Mouse (Mus musculus): ENCODE results near the gene Hmbs. TPM values are rescaled to one million over a fixed set of nuclear protein-coding genes. Genes with fewer than 3 reads are reported as not detected.
"Not testable (repeated sequence)": the region's sequence is repeated elsewhere in the genome, so short reads cannot be mapped to it uniquely, and the experiment has no call there.

Hmbs gene
- polyA plus RNA-seq, 1 experiment from 2014 or later = 133 TPM

DNA sequence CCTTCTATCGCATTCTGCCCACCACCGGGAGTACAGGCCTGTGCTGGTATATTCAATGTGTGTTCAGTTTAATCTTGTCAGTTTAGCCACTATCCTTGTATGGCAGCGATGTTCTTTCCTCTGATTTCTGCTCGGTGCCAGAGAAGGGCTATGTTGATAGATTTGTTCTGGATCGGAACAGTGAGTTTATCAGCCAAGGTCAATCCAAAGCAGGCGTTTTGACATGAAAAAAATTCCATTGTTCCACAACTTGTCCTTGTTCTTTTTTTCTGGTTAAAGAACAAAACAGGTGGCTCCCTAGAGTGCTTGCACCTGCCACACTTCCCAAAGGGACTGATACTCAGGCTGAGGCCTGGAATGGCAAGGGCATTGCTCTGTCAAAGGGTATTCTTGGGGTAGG, 32.1 kb upstream of the Hmbs start:
- peaks cover 17% of the 10 kb centered on the region for H3K4me1 ChIP-seq (ENCODE audit: insufficient read depth, low read length)
- H3K4me3 ChIP-seq (ENCODE audit: low read length) = no peak overlapping the region
- WGBS = 90% methylated on average over 6 of the region's 6 CpGs
- peaks cover 3% of the 10 kb centered on the region; the same call in 1 of the 2 replicates for H3K36me3 ChIP-seq (ENCODE audit: insufficient read depth, low read length)
- no peak overlapping the region for H3K9ac ChIP-seq (replicated peaks; ENCODE audit: low read length)
- no peaks in the 10 kb centered on the region for H3K27me3 ChIP-seq (ENCODE audit: insufficient read depth, low read length)
- no peak for ATAC-seq (ENCODE audit: low FRiP score, low TSS enrichment)
- no peak overlapping the region for H3K4me2 ChIP-seq (replicated peaks; ENCODE audit: low read depth, low read length)
- H3K9me3 ChIP-seq (ENCODE audit: low read length) = no peaks in the 10 kb centered on the region
- H3K27ac ChIP-seq (ENCODE audit: low read length) = no peak overlapping the region

DNA sequence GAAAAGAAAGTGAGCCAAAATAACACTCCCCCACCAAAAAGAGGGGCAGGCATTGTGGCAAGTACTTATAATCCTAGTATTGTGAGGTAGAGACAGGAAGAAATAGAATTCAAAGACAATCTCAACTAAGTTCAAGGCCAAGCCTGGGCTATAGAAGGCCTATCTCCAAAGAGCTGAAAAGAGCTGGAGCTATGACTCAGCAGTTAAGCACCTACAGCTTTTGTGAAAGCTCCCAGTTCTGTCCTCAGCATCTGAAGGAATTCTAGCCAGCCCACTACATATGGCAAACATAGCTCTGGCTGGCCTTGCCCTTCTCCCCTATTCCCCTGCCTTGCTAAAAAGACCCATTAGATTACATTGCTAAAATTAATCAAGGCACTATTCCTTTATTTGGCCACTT, 29.4 kb upstream of the Hmbs start:
- H3K9ac ChIP-seq (replicated peaks; ENCODE audit: low read length) = no peak overlapping the region
- H3K4me2 ChIP-seq (replicated peaks; ENCODE audit: low read depth, low read length) = no peak overlapping the region
- no peak overlapping the region for H3K27ac ChIP-seq (ENCODE audit: low read length)
- peaks cover 2% of the 10 kb centered on the region for H3K4me1 ChIP-seq (ENCODE audit: insufficient read depth, low read length)
- ATAC-seq (ENCODE audit: low FRiP score, low TSS enrichment) = no peak
- H3K9me3 ChIP-seq (ENCODE audit: low read length) = no peaks in the 10 kb centered on the region
- no peak overlapping the region for H3K4me3 ChIP-seq (ENCODE audit: low read length)
- H3K27me3 ChIP-seq (ENCODE audit: insufficient read depth, low read length) = no peaks in the 10 kb centered on the region
- no peaks in the 10 kb centered on the region for H3K36me3 ChIP-seq (ENCODE audit: insufficient read depth, low read length)

- H3K36me3 ChIP-seq (ENCODE audit: insufficient read depth, low read length) = peaks cover 3% of the 10 kb centered on the region
Observed at GRCm38 (mm10) chr9:44364480-44364879, 20.5 kb upstream of the Hmbs start.

DNA sequence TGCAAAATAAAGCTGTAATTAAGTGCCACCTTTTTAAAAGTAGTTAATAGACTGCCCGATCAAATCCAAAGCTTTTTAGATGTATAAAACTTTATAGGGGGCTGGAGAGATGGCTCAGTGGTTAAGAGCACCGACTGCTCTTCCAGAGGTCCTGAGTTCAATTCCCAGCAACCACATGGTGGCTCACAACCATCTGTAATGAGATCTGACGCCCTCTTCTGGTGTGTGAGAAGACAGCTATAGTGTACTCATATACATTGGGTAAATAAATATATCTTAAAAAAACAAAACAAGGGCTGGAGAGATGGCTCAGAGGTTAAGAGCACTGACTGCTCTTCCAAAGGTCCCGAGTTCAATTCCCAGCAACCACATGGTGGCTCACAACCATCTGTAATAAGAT, 17.9 kb upstream of the Hmbs start:
- not testable (repeated sequence) for H3K27me3 ChIP-seq (ENCODE audit: insufficient read depth, low read length); H3K9me3 ChIP-seq (ENCODE audit: low read length); H3K4me1 ChIP-seq (ENCODE audit: insufficient read depth, low read length)
- 33% methylated on average over 4 of the region's 4 CpGs for WGBS
- Histone ChIP-seq H3K9ac (replicated peaks; ENCODE audit: low read length) (peak overlapping the region; percentile 75), H3K4me3 (ENCODE audit: low read length) (peak overlapping the region; percentile 85), H3K27ac (ENCODE audit: low read length) (peak overlapping the region; percentile 72; the same call in 1 of the 2 replicates), H3K36me3 (ENCODE audit: insufficient read depth, low read length) (peaks cover 19% of the 10 kb centered on the region), H3K4me2 (replicated peaks; ENCODE audit: low read depth, low read length) (peak overlapping the region; percentile 69)
- ATAC-seq (ENCODE audit: low FRiP score, low TSS enrichment) = peak; percentile 27; the same call in 1 of the 2 replicates

More at GRCm38 (mm10) chr9:44364480-44364879, 20.5 kb upstream of the Hmbs start:
- H3K4me3 ChIP-seq (ENCODE audit: low read length) = no peak overlapping the region
- H3K9me3 ChIP-seq (ENCODE audit: low read length) = no peaks in the 10 kb centered on the region
- H3K27ac ChIP-seq (ENCODE audit: low read length) = no peak overlapping the region
- 61% methylated on average over 3 of the region's 3 CpGs for WGBS
- H3K4me2 ChIP-seq (replicated peaks; ENCODE audit: low read depth, low read length) = no peak overlapping the region
- peaks cover 6% of the 10 kb centered on the region; the same call in 1 of the 2 replicates for H3K4me1 ChIP-seq (ENCODE audit: insufficient read depth, low read length)
- H3K9ac ChIP-seq (replicated peaks; ENCODE audit: low read length) = no peak overlapping the region
- H3K27me3 ChIP-seq (ENCODE audit: insufficient read depth, low read length) = no peaks in the 10 kb centered on the region
- no peak for ATAC-seq (ENCODE audit: low FRiP score, low TSS enrichment)

- Histone ChIP-seq H3K27me3 (ENCODE audit: insufficient read depth, low read length) (no peaks in the 10 kb centered on the region), H3K9ac (replicated peaks; ENCODE audit: low read length) (peak within 1 kb of the TSS; percentile 75), H3K9me3 (ENCODE audit: low read length) (no peaks in the 10 kb centered on the region), H3K4me3 (ENCODE audit: low read length) (peak within 1 kb of the TSS; percentile 85), H3K4me2 (replicated peaks; ENCODE audit: low read depth, low read length) (peak within 1 kb of the TSS; percentile 69), H3K4me1 (ENCODE audit: insufficient read depth, low read length) (peaks cover 6% of the 10 kb centered on the region; the same call in 1 of the 2 replicates), H3K36me3 (ENCODE audit: insufficient read depth, low read length) (peaks cover 25% of the 10 kb centered on the region), H3K27ac (ENCODE audit: low read length) (peak within 1 kb of the TSS; percentile 72)
- ATAC-seq (ENCODE audit: low FRiP score, low TSS enrichment) = peak; percentile 94
- WGBS = under 1% methylated on average over 44 of the region's 44 CpGs
Observed at GRCm38 (mm10) chr9:44361190-44361917, 17.3 kb upstream of the Hmbs start, which contains the start of gene Vps11. Vps11 (minus strand) TSS chr9:44361670.

DNA sequence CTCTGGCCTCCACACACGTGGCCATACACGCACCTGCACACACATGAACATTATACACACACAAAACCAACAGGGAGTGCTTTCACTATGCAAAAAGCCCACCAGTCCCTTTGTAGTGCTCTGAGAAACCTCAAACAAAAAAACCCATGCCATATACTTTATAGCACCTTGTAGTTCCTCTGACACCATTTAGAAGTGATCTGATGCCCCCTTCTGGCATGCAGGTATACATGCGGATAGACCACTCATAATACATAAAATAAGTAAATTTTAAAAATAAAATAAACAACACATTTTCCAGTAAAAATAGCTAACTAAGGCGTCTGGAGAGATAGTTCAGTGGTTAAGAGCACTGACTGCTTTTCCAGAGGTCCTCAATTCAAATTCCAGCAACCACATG, 13.2 kb upstream of the Hmbs start:
- Histone ChIP-seq H3K4me1 (ENCODE audit: insufficient read depth, low read length) (peaks cover 6% of the 10 kb centered on the region; the same call in 1 of the 2 replicates), H3K4me3 (ENCODE audit: low read length) (no peak overlapping the region), H3K27me3 (ENCODE audit: insufficient read depth, low read length) (no peaks in the 10 kb centered on the region), H3K36me3 (ENCODE audit: insufficient read depth, low read length) (peaks cover 65% of the 10 kb centered on the region), H3K9me3 (ENCODE audit: low read length) (no peaks in the 10 kb centered on the region), H3K4me2 (replicated peaks; ENCODE audit: low read depth, low read length) (no peak overlapping the region), H3K27ac (ENCODE audit: low read length) (no peak overlapping the region), H3K9ac (replicated peaks; ENCODE audit: low read length) (no peak overlapping the region)
- 69% methylated on average over 4 of the region's 4 CpGs for WGBS
- ATAC-seq (ENCODE audit: low FRiP score, low TSS enrichment) = no peak

GRCm38 (mm10) chr9:44353142-44353541, 9.1 kb upstream of the Hmbs start:
- no peak for ATAC-seq (ENCODE audit: low FRiP score, low TSS enrichment)
- no peaks in the 10 kb centered on the region for H3K4me1 ChIP-seq (ENCODE audit: insufficient read depth, low read length)
- H3K9me3 ChIP-seq (ENCODE audit: low read length) = no peaks in the 10 kb centered on the region
- H3K27ac ChIP-seq (ENCODE audit: low read length) = no peak overlapping the region
- 93% methylated on average over 6 of the region's 6 CpGs for WGBS
- no peaks in the 10 kb centered on the region for H3K27me3 ChIP-seq (ENCODE audit: insufficient read depth, low read length)
- no peak overlapping the region for H3K9ac ChIP-seq (replicated peaks; ENCODE audit: low read length)
- no peak overlapping the region for H3K4me2 ChIP-seq (replicated peaks; ENCODE audit: low read depth, low read length)
- peaks cover 89% of the 10 kb centered on the region for H3K36me3 ChIP-seq (ENCODE audit: insufficient read depth, low read length)
- no peak overlapping the region for H3K4me3 ChIP-seq (ENCODE audit: low read length)

- WGBS = 93% methylated on average over 10 of the region's 10 CpGs
- H3K36me3 ChIP-seq (ENCODE audit: insufficient read depth, low read length) = peaks cover 94% of the 10 kb centered on the region
Observed at GRCm38 (mm10) chr9:44352337-44352736, 8.3 kb upstream of the Hmbs start.

GRCm38 (mm10) chr9:44351396-44351795, 7.4 kb upstream of the Hmbs start:
- Histone ChIP-seq H3K9me3 (ENCODE audit: low read length) (no peaks in the 10 kb centered on the region), H3K4me2 (replicated peaks; ENCODE audit: low read depth, low read length) (no peak overlapping the region), H3K4me1 (ENCODE audit: insufficient read depth, low read length) (no peaks in the 10 kb centered on the region), H3K27me3 (ENCODE audit: insufficient read depth, low read length) (no peaks in the 10 kb centered on the region), H3K27ac (ENCODE audit: low read length) (no peak overlapping the region), H3K9ac (replicated peaks; ENCODE audit: low read length) (no peak overlapping the region), H3K36me3 (ENCODE audit: insufficient read depth, low read length) (peaks cover 92% of the 10 kb centered on the region), H3K4me3 (ENCODE audit: low read length) (no peak overlapping the region)
- WGBS = 93% methylated on average over 4 of the region's 4 CpGs
- no peak for ATAC-seq (ENCODE audit: low FRiP score, low TSS enrichment)

More at GRCm38 (mm10) chr9:44352337-44352736, 8.3 kb upstream of the Hmbs start:
- Histone ChIP-seq H3K9me3 (ENCODE audit: low read length) (no peaks in the 10 kb centered on the region), H3K4me2 (replicated peaks; ENCODE audit: low read depth, low read length) (no peak overlapping the region), H3K27me3 (ENCODE audit: insufficient read depth, low read length) (no peaks in the 10 kb centered on the region), H3K4me3 (ENCODE audit: low read length) (no peak overlapping the region), H3K9ac (replicated peaks; ENCODE audit: low read length) (no peak overlapping the region), H3K4me1 (ENCODE audit: insufficient read depth, low read length) (no peaks in the 10 kb centered on the region), H3K27ac (ENCODE audit: low read length) (no peak overlapping the region)
- no peak for ATAC-seq (ENCODE audit: low FRiP score, low TSS enrichment)

DNA sequence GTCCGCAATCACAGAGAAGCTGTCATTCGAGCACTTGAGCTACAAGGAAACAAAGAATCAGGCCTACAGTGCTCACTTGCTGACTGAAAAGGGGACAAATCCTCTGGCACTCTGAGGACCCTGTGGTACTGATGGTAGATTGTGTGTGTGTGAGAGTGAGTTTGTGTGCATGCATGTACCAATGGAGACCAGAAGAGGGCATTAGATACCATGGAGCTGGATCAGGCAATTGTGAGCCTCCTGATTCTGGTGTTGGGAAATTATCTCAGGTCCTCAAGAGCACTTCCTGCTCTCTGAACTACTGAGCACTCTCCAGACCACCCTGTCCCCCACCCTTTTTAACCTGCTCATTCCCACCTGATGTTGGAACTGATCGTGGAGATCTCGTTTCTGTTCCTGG, 4.5 kb upstream of the Hmbs start:
- Histone ChIP-seq H3K9ac (replicated peaks; ENCODE audit: low read length) (no peak overlapping the region), H3K27ac (ENCODE audit: low read length) (no peak overlapping the region), H3K36me3 (ENCODE audit: insufficient read depth, low read length) (peaks cover 65% of the 10 kb centered on the region), H3K4me1 (ENCODE audit: insufficient read depth, low read length) (no peaks in the 10 kb centered on the region), H3K9me3 (ENCODE audit: low read length) (no peaks in the 10 kb centered on the region), H3K4me2 (replicated peaks; ENCODE audit: low read depth, low read length) (no peak overlapping the region), H3K4me3 (ENCODE audit: low read length) (no peak overlapping the region), H3K27me3 (ENCODE audit: insufficient read depth, low read length) (no peaks in the 10 kb centered on the region)
- WGBS = 92% methylated on average over 4 of the region's 4 CpGs
- no peak for ATAC-seq (ENCODE audit: low FRiP score, low TSS enrichment)

Measured in kidney, embryonic 16.5 days (tissue).